Mouse (Mus musculus): Measurements from ENCODE around the gene Lrrc17.
"Not testable (repeated sequence)": the region's sequence is repeated elsewhere in the genome, so short reads cannot be mapped to it uniquely, and the experiment has no call there.

The Lrrc17 gene

DNA sequence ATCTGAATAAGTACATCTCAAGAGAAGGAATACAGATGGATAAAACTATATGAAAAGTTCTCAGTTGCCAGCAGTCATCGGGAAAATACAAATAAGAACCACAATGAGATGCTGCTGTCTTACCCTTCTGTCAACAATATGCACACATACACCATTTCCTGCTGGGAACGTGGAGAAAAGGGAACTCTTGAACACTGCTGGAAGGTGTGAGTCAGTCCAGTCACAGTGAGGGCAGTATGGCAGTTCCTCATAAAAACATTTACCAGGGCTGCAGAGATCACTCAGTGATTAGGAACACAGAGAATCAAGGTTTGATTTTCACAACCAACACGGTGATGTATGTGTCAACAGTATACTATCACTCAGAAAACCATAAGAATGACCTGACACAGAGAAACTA is 67.6 kb downstream of the Lrrc17 start:
- no peak for DNase-seq

DNA sequence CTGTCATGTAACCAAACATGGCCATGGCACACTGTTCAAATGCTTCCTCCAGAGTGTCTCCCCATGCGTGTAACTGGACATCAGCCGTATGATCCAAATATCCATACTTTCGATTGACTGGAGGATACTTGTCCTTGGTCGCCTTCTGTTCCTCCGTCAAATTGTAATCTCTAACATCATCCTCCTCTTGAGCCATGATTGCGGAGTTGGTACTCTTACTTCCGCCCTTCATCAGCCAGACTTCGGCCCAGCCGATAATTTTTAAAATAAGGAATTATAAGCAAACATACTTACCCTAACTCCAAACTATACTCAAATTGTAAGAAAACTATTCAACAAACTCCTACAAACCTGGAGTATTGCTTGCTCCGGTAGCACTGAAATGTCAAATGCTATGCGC is 70.9 kb downstream of the Lrrc17 start:
- not testable (repeated sequence) for DNase-seq

DNA sequence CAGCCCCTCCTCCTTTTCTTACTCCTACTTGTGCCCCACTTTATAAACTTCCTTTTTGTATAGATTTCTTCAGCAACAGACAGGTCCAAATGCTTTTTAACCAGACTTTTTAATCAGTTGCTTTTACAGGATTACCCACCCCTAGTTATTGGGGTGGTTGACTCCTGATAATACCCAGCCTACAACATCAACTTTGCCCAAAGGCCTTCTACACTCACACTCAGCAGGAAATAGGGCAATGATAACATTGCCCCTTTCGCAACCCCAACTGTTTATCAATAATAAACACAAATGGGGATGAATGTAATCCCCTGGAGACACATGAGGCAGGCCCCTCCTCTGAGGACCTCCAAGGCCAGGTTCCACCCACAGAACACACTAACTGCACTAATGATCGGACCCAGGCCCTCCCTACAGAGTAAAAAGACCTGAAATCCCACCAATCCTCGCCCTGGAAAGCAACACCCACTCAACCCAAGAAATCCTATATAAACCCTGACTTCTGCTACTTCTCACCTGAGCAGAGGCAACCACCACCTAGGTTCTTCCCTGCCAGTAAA is 73.2 kb downstream of the Lrrc17 start:
- DNase-seq, result no peak

Measured in cerebellum, adult 9-11 months (tissue).